Mouse (Mus musculus): Measurements from ENCODE around the gene Dll4.

The Dll4 gene

DNA sequence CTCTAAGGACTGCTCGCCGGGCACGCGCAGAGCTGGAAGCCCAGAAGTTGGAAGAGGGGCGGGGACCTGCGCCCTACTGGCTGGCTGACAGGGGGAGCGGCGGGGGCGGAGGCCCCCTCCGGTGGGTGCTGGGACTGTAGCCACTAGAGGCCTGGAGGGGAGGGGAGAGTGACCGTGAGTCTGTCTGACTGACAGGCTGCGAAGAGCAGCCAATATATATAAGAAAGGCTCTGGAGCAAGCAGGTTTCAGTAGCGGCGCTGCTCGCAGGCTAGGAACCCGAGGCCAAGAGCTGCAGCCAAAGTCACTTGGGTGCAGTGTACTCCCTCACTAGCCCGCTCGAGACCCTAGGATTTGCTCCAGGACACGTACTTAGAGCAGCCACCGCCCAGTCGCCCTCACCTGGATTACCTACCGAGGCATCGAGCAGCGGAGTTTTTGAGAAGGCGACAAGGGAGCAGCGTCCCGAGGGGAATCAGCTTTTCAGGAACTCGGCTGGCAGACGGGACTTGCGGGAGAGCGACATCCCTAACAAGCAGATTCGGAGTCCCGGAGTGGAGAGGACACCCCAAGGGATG lies at the start of gene Dll4:
Dll4 (plus strand) TSS at position 217 of the 576 bp plus-strand sequence.
- DNase-seq (ENCODE audit: low read depth, low spot score): no peak

DNA sequence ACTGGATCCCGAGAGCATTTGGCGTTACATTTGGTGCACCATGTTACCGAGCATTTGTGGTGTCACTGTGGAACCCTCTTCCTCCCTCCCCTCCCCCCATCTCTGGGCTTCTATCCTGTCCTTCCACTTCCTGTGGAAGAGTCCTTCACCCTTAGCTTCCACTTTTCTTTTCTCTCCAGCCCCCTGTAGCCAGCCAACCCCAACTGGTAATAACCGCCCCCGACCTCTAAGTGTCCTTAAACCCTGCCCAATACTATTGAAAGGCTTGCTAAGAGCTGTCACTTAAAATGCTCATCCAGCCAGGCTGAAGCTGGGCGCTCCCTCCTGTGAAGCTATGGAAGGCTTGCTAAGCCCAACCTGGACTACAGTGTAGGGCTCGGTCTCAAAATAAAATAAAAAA lies 48.7 kb upstream of the Dll4 start:
- DNase-seq (ENCODE audit: low read depth, low spot score): no peak

DNA sequence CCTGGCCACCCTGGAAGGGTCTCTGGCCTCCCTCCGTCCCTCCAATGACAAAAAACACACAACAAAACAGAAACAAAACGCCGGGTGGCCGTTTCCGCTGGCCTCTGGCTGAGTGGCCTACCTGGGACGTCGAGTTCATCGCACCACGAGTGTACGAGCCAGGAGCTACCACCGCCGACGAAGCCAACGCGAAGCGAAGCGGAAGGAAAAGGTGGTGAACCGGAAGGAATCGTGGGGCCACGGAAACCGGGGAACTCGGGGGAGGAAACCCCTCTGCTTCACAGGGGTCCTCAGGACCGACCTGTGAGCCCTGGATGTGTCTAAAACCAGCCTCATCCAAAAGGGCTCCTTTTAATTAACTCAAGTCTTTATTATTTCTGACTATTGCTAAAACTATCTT lies 47.8 kb upstream of the Dll4 start:
- DNase-seq (ENCODE audit: low read depth, low spot score): no peak

DNA sequence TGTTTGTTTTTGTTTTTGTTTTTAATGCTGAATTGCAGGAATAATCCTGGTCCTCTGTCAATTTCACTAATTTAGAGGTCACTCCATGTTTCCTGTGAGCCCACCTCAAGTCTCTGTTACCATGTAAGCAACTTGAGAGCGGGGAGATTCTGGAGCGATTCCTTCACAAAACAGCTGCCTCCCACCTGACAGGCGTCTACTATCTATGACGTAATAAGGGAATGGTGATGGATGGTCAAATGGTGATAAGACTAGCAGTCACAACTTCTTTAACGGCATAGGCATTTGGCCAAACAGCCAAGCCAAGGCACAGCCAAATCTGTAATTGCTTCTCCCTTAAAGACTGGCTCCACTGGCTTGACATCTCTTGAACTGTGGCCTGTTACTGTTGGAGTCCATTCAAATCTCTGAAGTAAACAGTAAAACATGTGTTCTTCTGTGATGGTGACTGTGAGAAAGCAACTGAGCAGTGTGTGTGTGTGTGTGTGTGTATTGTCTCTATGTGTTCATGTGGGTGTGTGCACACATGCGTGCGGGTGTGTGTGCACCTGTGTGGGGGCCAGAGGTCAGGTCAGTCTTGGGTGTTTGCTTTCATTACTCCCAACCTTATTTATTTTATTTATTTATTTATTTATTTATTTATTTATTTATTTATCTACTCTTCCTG lies 43.6 kb upstream of the Dll4 start:
- peak; percentile 37 for DNase-seq (ENCODE audit: low read depth, low spot score)

DNA sequence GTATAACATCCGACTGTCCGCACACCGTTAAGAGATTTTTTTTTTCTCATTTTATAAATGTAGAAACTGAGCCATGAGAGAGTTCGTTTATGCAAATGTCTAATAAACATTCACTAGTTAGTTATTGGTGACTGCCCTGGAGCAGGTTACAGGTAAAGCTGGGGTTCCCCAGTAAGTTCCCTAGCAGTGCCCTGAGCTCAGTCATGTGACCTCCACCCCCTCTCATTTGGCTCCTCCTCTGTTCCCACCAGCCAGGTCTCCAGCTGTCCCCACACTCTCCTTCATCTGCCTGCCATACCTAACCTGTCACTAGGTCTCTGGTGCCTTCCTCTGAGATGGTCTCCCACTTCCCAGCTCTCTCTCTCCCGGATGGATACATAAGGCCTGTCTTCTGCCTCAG lies 38.2 kb upstream of the Dll4 start:
- no peak for DNase-seq (ENCODE audit: low read depth, low spot score)

DNA sequence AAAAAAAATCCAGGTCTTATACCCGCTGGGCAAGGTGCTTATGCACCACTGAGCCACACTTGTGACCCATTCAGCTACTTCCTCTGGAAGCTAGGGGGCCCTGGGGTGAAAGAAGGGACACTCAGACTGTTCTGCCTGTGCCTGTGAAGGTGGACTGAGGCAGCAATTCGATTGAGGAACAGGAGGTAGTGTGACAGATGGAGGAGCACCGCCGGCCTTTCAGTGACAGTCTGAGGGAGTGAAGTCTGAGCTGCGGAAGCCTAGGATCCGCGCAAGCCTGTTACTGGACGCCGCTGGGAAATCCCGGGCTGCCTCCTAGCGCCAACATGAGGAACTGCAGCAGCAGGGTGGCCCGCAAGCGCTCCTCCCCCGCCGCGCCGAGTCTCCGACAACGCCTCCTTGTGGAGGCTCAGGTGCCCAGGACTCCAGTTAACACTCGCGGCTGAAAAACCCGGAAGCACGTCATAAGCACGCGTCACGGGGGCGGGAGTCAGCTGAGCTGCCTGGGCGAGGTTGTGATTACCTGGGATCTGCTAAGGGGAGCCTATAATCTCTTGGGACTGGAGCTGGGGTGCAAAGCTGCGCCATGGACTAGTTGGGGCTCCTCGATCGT lies 37.2 kb upstream of the Dll4 start, which contains the start of gene Vps18:
Vps18 (plus strand) TSS at position 471 of the 613 bp plus-strand sequence.
- DNase-seq (ENCODE audit: low read depth, low spot score): peak; percentile 98

DNA sequence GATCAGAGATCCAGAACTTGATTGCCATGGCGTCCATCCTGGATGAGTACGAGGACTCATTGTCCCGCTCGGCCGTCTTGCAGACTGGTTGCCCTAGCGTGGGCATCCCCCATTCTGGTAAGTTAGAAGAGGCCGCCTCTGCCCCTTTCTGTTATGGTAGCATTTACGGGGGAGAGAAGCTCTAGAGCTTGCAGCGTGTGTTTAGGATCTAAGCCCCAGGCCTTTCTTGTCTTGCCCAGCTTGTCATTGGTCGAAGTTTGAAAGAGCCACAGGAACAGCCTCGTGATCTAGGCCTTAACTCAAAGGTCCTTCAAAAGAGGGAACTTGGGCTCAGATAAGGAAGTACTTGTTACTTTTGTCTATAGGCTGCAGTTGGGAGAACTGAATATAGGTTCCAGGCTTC lies 36.6 kb upstream of the Dll4 start:
- DNase-seq (ENCODE audit: low read depth, low spot score): peak; percentile 46

DNA sequence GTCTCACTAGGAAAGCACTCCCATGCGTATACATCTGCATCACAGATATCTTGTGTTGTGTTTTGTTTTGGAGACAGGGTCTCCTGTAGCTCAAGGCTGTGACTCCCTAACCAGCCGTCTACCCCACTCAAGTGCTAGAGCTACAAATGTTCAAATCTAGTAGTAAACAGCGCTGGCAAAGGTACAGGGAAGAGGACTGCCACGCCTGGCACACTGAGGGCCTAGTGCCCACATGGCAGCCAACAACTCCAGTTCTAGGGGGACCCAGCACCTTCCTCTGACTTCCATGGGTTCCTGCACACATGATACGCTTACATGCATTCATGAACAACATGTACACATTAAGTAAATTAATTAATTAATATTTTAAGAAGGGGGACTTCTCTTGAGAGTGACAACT lies 33.3 kb upstream of the Dll4 start:
- DNase-seq (ENCODE audit: low read depth, low spot score): no peak

DNA sequence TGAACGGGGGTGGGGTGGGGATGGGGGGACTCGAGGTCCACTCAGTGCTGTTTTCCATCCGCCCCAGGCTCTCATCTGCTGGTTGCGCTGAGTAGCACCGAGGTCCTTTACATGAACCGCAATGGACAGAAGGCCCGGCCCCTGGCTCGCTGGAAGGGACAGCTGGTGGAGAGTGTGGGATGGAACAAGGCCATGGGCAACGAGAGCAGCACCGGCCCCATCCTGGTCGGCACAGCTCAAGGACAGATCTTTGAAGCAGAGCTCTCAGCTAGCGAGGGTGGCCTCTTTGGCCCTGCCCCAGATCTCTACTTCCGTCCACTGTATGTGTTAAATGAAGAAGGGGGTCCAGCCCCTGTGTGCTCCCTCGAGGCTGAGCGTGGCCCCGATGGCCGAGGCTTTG lies 32.7 kb upstream of the Dll4 start:
- no peak for DNase-seq (ENCODE audit: low read depth, low spot score)

DNA sequence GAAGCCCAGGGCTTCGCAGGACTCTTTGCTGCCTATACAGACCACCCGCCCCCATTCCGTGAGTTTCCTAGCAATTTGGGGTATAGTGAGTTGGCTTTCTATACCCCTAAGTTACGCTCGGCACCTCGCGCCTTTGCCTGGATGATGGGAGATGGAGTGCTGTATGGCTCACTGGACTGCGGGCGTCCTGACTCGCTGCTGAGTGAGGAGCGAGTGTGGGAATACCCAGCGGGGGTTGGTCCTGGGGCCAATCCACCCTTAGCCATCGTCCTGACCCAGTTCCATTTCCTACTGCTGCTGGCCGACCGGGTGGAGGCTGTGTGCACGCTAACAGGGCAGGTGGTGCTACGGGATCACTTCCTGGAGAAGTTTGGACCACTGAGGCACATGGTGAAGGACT lies 32.3 kb upstream of the Dll4 start:
- DNase-seq (ENCODE audit: low read depth, low spot score): no peak

DNA sequence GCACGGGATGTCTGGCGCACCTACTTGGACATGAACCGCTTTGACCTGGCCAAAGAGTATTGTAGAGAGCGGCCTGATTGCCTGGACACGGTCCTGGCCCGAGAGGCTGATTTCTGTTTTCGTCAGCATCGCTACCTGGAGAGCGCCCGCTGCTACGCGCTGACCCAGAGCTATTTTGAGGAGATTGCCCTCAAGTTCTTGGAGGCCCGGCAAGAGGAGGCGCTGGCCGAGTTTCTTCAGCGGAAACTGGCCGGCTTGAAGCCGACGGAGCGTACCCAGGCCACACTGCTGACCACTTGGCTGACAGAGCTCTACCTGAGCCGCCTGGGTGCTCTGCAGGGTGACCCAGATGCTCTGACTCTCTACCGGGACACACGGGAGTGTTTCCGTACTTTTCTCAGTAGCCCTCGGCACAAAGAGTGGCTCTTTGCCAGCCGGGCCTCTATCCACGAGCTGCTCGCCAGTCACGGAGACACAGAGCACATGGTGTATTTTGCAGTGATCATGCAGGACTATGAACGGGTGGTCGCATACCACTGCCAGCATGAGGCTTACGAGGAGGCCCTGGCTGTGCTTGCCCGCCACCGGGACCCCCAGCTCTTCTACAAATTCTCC lies 31.7 kb upstream of the Dll4 start:
- DNase-seq (ENCODE audit: low read depth, low spot score): no peak

DNA sequence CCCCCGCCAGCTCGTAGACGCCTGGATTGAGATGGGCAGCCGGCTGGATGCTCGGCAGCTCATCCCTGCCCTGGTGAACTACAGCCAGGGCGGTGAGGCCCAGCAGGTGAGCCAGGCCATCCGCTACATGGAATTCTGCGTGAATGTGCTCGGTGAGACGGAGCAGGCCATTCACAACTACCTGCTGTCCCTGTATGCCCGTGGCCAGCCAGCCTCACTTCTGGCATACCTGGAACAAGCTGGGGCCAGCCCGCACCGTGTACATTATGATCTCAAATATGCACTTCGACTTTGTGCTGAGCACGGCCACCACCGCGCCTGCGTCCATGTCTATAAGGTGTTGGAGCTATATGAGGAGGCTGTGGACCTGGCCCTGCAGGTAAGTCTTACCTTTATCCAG lies 31.2 kb upstream of the Dll4 start:
- no peak for DNase-seq (ENCODE audit: low read depth, low spot score)

DNA sequence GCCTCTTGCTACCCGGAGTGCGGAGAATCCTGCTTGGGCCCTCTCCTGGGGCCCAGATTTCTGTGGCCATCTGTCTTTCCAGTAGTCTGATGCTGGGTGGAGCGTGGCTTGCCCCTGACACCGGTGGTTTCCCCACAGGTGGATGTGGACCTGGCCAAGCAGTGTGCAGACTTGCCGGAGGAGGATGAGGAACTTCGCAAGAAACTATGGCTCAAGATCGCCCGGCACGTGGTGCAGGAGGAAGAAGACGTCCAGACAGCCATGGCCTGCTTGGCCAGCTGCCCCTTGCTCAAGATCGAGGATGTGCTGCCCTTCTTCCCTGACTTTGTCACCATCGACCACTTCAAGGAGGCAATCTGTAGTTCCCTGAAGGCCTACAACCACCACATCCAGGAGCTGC lies 28.8 kb upstream of the Dll4 start:
- DNase-seq (ENCODE audit: low read depth, low spot score): no peak

DNA sequence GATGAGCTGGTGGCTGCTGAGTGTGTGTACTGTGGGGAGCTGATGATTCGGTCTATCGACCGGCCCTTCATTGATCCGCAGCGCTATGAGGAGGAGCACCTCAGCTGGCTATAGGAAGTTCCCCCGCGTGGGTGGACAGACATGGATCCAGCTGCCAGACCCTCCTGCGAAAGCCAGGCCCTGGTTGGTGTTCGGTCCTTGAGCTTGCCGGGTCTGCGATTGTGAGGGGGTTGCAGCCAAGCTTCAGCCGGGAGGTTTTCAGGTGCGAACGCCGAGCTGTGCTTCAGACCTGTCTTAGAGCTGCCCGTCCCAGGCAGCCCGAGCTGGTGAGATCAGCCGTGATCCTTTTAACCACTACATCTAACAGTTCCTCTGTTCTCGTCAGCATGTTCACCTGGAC lies 28.1 kb upstream of the Dll4 start:
- no peak for DNase-seq (ENCODE audit: low read depth, low spot score)

DNA sequence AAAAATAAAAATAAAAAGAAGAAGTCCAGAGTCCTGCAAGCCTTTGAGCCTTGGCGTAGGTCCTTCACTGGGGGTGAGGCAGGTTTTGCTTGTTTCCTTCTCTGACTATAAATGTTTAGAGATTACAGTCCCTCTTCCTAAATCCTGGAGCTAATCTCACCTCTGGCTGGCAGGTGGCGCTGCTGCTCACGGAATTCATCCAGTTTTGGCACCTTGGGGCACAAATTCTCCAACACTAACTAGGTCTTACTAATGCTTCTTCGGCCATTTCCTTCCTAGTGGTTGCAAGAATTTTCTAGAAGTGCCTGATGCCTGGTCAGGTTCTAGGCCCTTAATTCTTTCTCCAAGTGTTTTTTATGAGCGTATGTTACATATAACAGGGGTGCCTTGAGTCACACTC lies 27.3 kb upstream of the Dll4 start:
- DNase-seq (ENCODE audit: low read depth, low spot score): peak; percentile 80

DNA sequence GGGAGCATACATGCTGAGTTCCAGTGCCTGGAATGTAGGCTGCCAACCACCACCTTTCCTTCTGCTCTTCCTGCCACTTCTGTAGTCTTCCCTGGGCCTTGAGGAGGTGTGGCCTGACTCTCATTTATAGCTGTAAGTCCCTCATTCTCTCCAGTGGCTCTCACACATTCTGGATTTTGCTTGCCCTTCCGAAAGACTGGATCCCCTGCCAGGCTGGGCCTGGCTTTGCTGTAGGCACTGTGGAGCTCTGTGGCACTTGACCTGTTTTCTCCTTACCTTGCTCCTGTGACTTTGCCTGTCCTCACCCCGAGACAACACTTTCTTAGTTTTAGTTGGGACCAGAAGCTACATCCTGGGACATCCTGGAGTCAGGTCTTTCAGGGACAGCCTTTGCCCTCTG lies 26.7 kb upstream of the Dll4 start:
- DNase-seq (ENCODE audit: low read depth, low spot score): no peak

DNA sequence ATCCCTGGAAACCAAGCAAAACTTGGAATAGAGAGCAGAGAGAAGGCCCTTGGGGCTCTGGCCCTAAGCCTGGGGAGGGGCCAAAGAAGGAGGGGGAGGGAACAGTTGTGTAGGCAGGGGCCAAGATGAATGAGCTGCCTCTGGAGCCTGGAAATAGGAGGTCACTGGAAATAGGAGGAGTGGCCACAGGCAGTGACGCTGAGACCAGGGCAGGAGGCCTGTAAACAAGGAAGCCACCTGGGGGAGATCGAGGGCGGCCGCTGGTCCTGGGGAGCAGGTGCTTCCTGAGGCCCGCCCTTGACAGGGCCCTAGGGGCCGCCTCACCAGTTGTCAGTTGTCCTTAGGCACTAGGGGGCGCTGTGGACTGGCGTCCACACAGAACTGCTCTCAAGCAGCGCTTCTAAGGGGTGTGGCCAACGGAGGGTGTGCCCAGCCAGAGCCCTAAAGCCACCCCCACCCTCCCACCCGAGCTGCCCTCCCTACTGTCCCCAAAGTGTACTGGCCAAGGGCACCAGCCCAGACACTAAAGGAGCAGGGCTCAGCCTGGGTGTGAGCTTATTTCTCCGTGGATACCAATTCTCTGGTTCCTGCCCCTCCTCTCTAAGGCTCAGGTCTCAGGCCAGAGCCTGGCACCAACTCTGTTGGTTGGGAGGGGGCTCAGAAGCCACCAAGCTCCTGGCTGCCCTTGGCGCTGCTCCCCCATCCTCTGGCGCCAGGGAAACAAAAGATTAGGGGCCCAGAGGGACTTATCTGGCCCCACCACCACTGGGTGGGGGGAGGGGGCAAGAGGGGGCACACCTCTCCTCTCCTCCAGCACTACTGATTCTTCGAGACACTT lies 25.4 kb upstream of the Dll4 start:
- DNase-seq (ENCODE audit: low read depth, low spot score): peak; percentile 79

DNA sequence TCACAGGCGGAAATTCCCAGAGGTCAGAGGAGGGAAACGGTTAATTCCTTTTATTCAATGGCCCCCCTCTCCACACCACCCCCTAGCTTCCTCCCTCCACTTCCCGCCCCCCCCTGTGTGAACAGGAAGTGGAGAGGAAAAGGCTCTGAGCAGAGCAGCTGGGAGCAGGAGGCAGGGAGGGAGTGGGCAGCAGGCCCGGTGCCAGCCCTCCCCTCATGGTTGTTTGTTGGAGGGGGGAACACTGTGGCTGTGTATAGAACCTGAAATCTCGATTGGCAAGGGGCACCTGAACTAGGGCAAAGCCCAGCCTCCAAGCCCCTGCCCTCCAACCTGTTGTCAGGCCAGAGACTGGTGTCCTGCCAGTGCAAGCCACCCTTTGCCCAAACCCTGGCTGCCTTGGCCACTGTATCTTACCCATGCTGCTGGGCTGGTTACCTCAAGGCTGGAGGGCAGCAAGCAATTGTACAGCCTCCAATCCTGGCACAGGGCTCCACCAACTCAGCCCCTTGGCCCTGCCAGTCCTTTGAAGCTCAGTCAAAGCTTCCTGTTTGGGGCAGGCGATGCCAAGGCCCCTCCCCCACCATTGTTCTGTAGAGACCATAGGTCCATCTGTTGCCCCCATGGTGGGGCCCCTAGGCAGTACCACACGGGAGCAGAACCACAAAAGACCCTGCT lies 24.6 kb upstream of the Dll4 start:
- no peak for DNase-seq (ENCODE audit: low read depth, low spot score)

DNA sequence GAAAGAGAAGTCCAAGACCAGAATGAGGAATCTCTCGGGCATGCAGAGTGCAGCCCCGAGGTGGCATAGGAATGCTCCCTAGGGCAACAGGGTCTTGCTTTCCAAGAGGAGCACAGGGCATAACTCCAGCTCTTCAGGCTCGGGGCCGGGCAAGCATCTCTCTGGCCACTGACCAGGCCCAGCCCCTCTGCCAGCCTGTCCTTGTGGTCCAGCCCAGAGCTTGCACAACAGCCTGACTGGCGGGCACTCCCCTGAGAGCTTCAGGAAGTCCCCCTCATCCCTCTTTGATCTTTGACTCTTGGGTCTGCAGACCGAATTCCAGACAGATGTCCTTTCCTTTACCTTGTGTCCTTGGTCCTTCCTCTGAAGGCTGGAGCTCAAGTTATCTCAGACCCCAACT lies 22.7 kb upstream of the Dll4 start:
- DNase-seq (ENCODE audit: low read depth, low spot score): peak; percentile 40

DNA sequence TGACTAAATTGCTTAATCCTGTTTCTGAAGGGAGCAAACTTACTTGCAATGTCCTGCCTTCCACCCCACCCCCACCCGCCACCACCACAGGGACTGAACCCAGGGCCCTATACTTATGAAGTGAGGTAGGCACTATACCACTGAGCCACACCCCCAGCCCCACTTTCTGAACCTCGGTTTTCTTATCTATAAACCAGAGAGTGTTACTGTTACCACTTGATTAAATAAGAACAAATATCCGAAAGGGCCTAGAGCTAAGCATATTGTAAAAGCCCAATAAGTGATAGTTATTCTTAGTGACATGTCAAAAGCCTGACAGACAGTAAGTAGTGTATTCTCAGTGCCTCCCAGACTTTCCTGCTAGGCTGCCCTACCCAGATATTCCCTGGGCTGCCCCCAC lies 21.2 kb upstream of the Dll4 start:
- no peak for DNase-seq (ENCODE audit: low read depth, low spot score)

DNA sequence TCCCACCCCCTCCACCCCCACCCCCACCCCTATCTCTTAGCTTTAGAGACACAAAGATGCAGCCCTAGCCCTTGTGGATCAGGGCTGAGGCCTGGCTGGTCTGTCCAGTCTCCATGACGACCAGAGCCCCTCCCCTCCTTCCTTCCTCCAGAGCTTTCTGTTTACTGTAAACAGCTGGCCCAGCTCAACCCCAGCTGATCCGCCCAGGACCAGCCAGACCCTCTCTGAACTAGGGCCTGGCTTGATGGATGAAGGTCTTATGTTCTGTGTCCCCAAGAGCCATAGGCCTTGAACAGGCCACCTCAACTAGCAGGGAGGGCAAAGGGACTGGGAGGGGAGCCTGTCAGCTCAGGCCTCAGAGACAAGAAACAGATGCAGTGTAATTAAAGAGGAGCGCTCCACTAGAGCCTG lies 20.8 kb upstream of the Dll4 start:
- no peak for DNase-seq (ENCODE audit: low read depth, low spot score)

Measured in 3T3-L1 (cell line).